8 mouse cellular contexts compared by ENCODE assay signal in genomic region chr12:16531956-16532859, GRCm38 (mm10).
A peak's percentile ranks its signal among the peaks of the same experiment; 100 is the strongest.
DNase-seq lines count a peak whose midpoint lies in the region; ATAC-seq and TF ChIP-seq lines count a peak whose summit lies in the region.

No protein-coding gene starts in this region.

- no peaks in the 10 kb centered on the region for H3K27me3 ChIP-seq in heart, embryonic 11.5 days (ENCODE audit: control insufficient read depth, insufficient read depth, low read length)
- no peaks in the 10 kb centered on the region for H3K27me3 ChIP-seq in limb, embryonic 13.5 days

- peak; percentile 25 to 45 for DNase-seq in layer of hippocampus, adult 8-10 months (ENCODE audit: low spot score in 2 of 2)
- DNase-seq in layer of hippocampus, adult 9-10 months (ENCODE audit: low spot score) = no peak
- no peak for DNase-seq in urinary bladder, adult 2 months (ENCODE audit: low spot score)

- 65% methylated on average over 15 of the region's 15 CpGs for WGBS in heart, embryonic 11.5 days (ENCODE audit: insufficient replicate concordance)
- 67% methylated on average over 15 of the region's 15 CpGs for WGBS in limb, embryonic 13.5 days

- H3K36me3 ChIP-seq in heart, embryonic 11.5 days (ENCODE audit: control insufficient read depth, insufficient read depth, low read length) = no peaks in the 10 kb centered on the region
- 0 out of 2 replicates have a peak, but pooled peaks cover 4% of the 10 kb centered on the region for H3K36me3 ChIP-seq in limb, embryonic 13.5 days

- no peaks in the 10 kb centered on the region for H3K9me3 ChIP-seq in heart, embryonic 11.5 days (replicated peaks; ENCODE audit: control insufficient read depth, low read length)
- H3K9me3 ChIP-seq in limb, embryonic 13.5 days = no peaks in the 10 kb centered on the region

- peak overlapping the region; percentile 24; the same call in 1 of the 2 replicates for H3K9ac ChIP-seq in heart, embryonic 11.5 days (ENCODE audit: low read depth, low read length)
- no peak overlapping the region; the same call in 1 of the 2 replicates for H3K9ac ChIP-seq in limb, embryonic 13.5 days

- peaks cover 37% of the 10 kb centered on the region for H3K4me1 ChIP-seq in bone marrow macrophage, adult 2 months (ENCODE audit: control insufficient read depth, insufficient read depth, low read length)
- H3K4me1 ChIP-seq in heart, embryonic 11.5 days (ENCODE audit: control insufficient read depth, insufficient read depth, low read length) = peaks cover 4% of the 10 kb centered on the region
- H3K4me1 ChIP-seq in limb, embryonic 13.5 days = peaks cover 20% of the 10 kb centered on the region

- peak overlapping the region; percentile 19 for H3K4me3 ChIP-seq in bone marrow macrophage, adult 2 months (ENCODE audit: insufficient read depth, low read length)
- H3K4me3 ChIP-seq in heart, embryonic 11.5 days (ENCODE audit: low read depth, low read length) = no peak overlapping the region
- H3K4me3 ChIP-seq in limb, embryonic 13.5 days = no peak overlapping the region

- no peak for ATAC-seq in heart, embryonic 11.5 days (replicated peaks; ENCODE audit: insufficient number of reproducible peaks, low FRiP score, low TSS enrichment)
- ATAC-seq in limb, embryonic 13.5 days (ENCODE audit: low FRiP score, low read depth) = no peak
- ATAC-seq in monocyte, adult 5-6 weeks (replicated peaks; ENCODE audit: insufficient number of reproducible peaks, low FRiP score, low TSS enrichment, poor library complexity, severe bottlenecking) = peak; percentile 61
- no peak for ATAC-seq in erythroid progenitor cell, adult 5-6 weeks (replicated peaks; ENCODE audit: low FRiP score, poor library complexity, severe bottlenecking)

- no peak overlapping the region for H3K4me2 ChIP-seq in heart, embryonic 11.5 days
- H3K4me2 ChIP-seq in limb, embryonic 13.5 days (replicated peaks) = peak overlapping the region; percentile 7

- H3K27ac ChIP-seq in bone marrow macrophage, adult 2 months (ENCODE audit: insufficient read depth, low read depth, low read length) = peak overlapping the region; percentile 69
- H3K27ac ChIP-seq in heart, embryonic 11.5 days (ENCODE audit: low read depth, low read length) = no peak overlapping the region
- H3K27ac ChIP-seq in limb, embryonic 13.5 days = peak overlapping the region; percentile 52; the same call in 1 of the 2 replicates

- no peak for TF ChIP-seq POLR2A in bone marrow macrophage, adult 2 months (IDR thresholded peaks at IDR 0.05; ENCODE audit: borderline replicate concordance, low read depth, low read length)

- no peak for TF ChIP-seq CTCF in bone marrow macrophage, adult 2 months (IDR thresholded peaks at IDR 0.05; ENCODE audit: low read depth, low read length)

Comparison
In these comparisons a context has a peak if more than half of its experiments do, and no peak if none do; other contexts are left out.
1. DNase-seq: peak in layer of hippocampus, adult 8-10 months (2 of 2); none in layer of hippocampus, adult 9-10 months (single experiment) and urinary bladder, adult 2 months (single experiment).